Mouse (Mus musculus): ENCODE measurements around the gene Otx1.
A peak's percentile ranks its signal among the peaks of the same experiment; 100 is the strongest.

The Otx1 gene

GRCm38 (mm10) chr11:22002783-22003340, at the start of gene Otx1:
Otx1 (minus strand) TSS chr11:22002897.
- peak; percentile 38 for DNase-seq (ENCODE audit: low read depth, low spot score)

GRCm38 (mm10) chr11:22050864-22051263, 48.2 kb upstream of the Otx1 start:
- no peak for DNase-seq (ENCODE audit: low read depth, low spot score)

- DNase-seq (ENCODE audit: low read depth, low spot score): no peak
Measured at GRCm38 (mm10) chr11:22039854-22040426, 37.2 kb upstream of the Otx1 start.

- DNase-seq (ENCODE audit: low read depth, low spot score): no peak
Measured at GRCm38 (mm10) chr11:22034564-22035105, 31.9 kb upstream of the Otx1 start.

GRCm38 (mm10) chr11:22033582-22033981, 30.9 kb upstream of the Otx1 start:
- no peak for DNase-seq (ENCODE audit: low read depth, low spot score)

GRCm38 (mm10) chr11:22020602-22021001, 17.9 kb upstream of the Otx1 start:
- no peak for DNase-seq (ENCODE audit: low read depth, low spot score)

GRCm38 (mm10) chr11:22017444-22017843, 14.7 kb upstream of the Otx1 start:
- no peak for DNase-seq (ENCODE audit: low read depth, low spot score)

- DNase-seq (ENCODE audit: low read depth, low spot score): no peak
Measured at GRCm38 (mm10) chr11:22016341-22016740, 13.6 kb upstream of the Otx1 start.

- DNase-seq (ENCODE audit: low read depth, low spot score): peak; percentile 29
Measured at GRCm38 (mm10) chr11:22008817-22009216, 6.1 kb upstream of the Otx1 start.

GRCm38 (mm10) chr11:22008129-22008596, 5.5 kb upstream of the Otx1 start:
- peak; percentile 50 for DNase-seq (ENCODE audit: low read depth, low spot score)

GRCm38 (mm10) chr11:22007781-22008110, 5.0 kb upstream of the Otx1 start:
- DNase-seq (ENCODE audit: low read depth, low spot score): no peak

- DNase-seq (ENCODE audit: low read depth, low spot score): peak; percentile 27
Measured at GRCm38 (mm10) chr11:22007088-22007780, 4.5 kb upstream of the Otx1 start.

GRCm38 (mm10) chr11:22006471-22007087, 3.9 kb upstream of the Otx1 start:
- no peak for DNase-seq (ENCODE audit: low read depth, low spot score)

- DNase-seq (ENCODE audit: low read depth, low spot score): no peak
Measured at GRCm38 (mm10) chr11:22005281-22005870, 2.7 kb upstream of the Otx1 start.

- peak; percentile 30 for DNase-seq (ENCODE audit: low read depth, low spot score)
Measured at GRCm38 (mm10) chr11:22004331-22004841, 1.7 kb upstream of the Otx1 start.

- DNase-seq (ENCODE audit: low read depth, low spot score): peak; percentile 35
Measured at GRCm38 (mm10) chr11:22003341-22003981, 764 bp upstream of the Otx1 start.

- peak; percentile 32 for DNase-seq (ENCODE audit: low read depth, low spot score)
Measured at GRCm38 (mm10) chr11:22002062-22002782, 475 bp downstream of the Otx1 start.

GRCm38 (mm10) chr11:22001321-22002061, 1.2 kb downstream of the Otx1 start:
- peak; percentile 79 for DNase-seq (ENCODE audit: low read depth, low spot score)

- DNase-seq (ENCODE audit: low read depth, low spot score): peak; percentile 25
Measured at GRCm38 (mm10) chr11:22000316-22001076, 2.2 kb downstream of the Otx1 start.
